Mouse (Mus musculus) gastrocnemius, adult 18-20 months (tissue): ENCODE data around the gene Arhgef28. TPM values are rescaled to one million over a fixed set of nuclear protein-coding genes. Genes with fewer than 3 reads are reported as not detected.
A peak's percentile ranks its signal among the peaks of the same experiment; 100 is the strongest.

ENCODE experiments used
- DNase-seq: peaks from one replicate; pipeline ENCODE4 v3.0.0; 2021; ENCODE audit warnings: low spot score
- long read RNA-seq, 2 experiments: library from polyadenylated mRNA; stranded (forward); transcript quantifications; one replicate each; pipeline ENCODE4 v2.0.0; 2021
- total RNA-seq, 2 experiments: library from RNA; stranded (reverse); gene quantifications; 2 replicates each; pipeline ENCODE4 v1.2.3; 2021

Gene Arhgef28
- 1 to 10 TPM; 2.3 to 2.4 TPM for total RNA-seq
- long read RNA-seq, experiment 1, full-length matches to known transcripts: 1 of 3 reads
- long read RNA-seq, experiment 1, partial matches to known transcripts: 1 of 3 reads
- long read RNA-seq, experiment 1, other reads (novel, unspliced or antisense): 1 of 3 reads
- long read RNA-seq, experiment 2, partial matches to known transcripts: 0 of 2 reads
- long read RNA-seq, experiment 2, other reads (novel, unspliced or antisense): 2 of 2 reads

GRCm38 (mm10) chr13:98205771-98206545 lies at the start of gene Arhgef28:
Arhgef28 (minus strand) TSS chr13:98206439.
- peak; percentile 72 for DNase-seq

GRCm38 (mm10) chr13:98254921-98255320 lies 48.7 kb upstream of the Arhgef28 start:
- no peak for DNase-seq

GRCm38 (mm10) chr13:98249594-98249993 lies 43.4 kb upstream of the Arhgef28 start:
- DNase-seq: no peak

- DNase-seq: no peak
Observed at GRCm38 (mm10) chr13:98245386-98245785, 39.1 kb upstream of the Arhgef28 start.

- DNase-seq: no peak
Observed at GRCm38 (mm10) chr13:98244571-98245350, 38.5 kb upstream of the Arhgef28 start.

- DNase-seq: no peak
Observed at GRCm38 (mm10) chr13:98241531-98242282, 35.5 kb upstream of the Arhgef28 start.

- DNase-seq: peak; percentile 69
Observed at GRCm38 (mm10) chr13:98239978-98240641, 33.9 kb upstream of the Arhgef28 start.

GRCm38 (mm10) chr13:98235451-98235850 lies 29.2 kb upstream of the Arhgef28 start:
- no peak for DNase-seq

- no peak for DNase-seq
Observed at GRCm38 (mm10) chr13:98230511-98230910, 24.3 kb upstream of the Arhgef28 start.

- no peak for DNase-seq
Observed at GRCm38 (mm10) chr13:98226225-98226624, 20.0 kb upstream of the Arhgef28 start.

- DNase-seq: peak; percentile 24
Observed at GRCm38 (mm10) chr13:98222848-98223247, 16.6 kb upstream of the Arhgef28 start.

GRCm38 (mm10) chr13:98210137-98210536 lies 3.9 kb upstream of the Arhgef28 start:
- no peak for DNase-seq

- no peak for DNase-seq
Observed at GRCm38 (mm10) chr13:98208842-98209241, 2.6 kb upstream of the Arhgef28 start.

GRCm38 (mm10) chr13:98206546-98206870 lies 269 bp upstream of the Arhgef28 start:
- DNase-seq: no peak

- DNase-seq: no peak
Observed at GRCm38 (mm10) chr13:98205111-98205510, 1.1 kb downstream of the Arhgef28 start.

- no peak for DNase-seq
Observed at GRCm38 (mm10) chr13:98204371-98204770, 1.9 kb downstream of the Arhgef28 start.

- DNase-seq: no peak
Observed at GRCm38 (mm10) chr13:98201436-98201835, 4.8 kb downstream of the Arhgef28 start.

GRCm38 (mm10) chr13:98192596-98192995 lies 13.6 kb downstream of the Arhgef28 start:
- DNase-seq: no peak

GRCm38 (mm10) chr13:98188500-98188899 lies 17.7 kb downstream of the Arhgef28 start:
- no peak for DNase-seq

- no peak for DNase-seq
Observed at GRCm38 (mm10) chr13:98187904-98188303, 18.3 kb downstream of the Arhgef28 start.

GRCm38 (mm10) chr13:98186179-98186578 lies 20.1 kb downstream of the Arhgef28 start:
- no peak for DNase-seq
